Mouse (Mus musculus): ENCODE data around the gene Fam32a. TPM values are rescaled to one million over a fixed set of nuclear protein-coding genes. Genes with fewer than 3 reads are reported as not detected.

Gene Fam32a
- total RNA-seq, 4 experiments from 2014 or later: 57.8 to 69.3 (median 65.2) TPM

GRCm38 (mm10) chr8:72240951-72241350, 21.4 kb downstream of the Fam32a start:
- no peak for DNase-seq

- DNase-seq: no peak
These were observed 22.7 kb downstream of the Fam32a start for GRCm38 (mm10) chr8:72242226-72242625.

GRCm38 (mm10) chr8:72244610-72245009, 25.1 kb downstream of the Fam32a start:
- DNase-seq: no peak

GRCm38 (mm10) chr8:72257171-72257901, 37.8 kb downstream of the Fam32a start:
- DNase-seq: no peak

- no peak for DNase-seq
These were observed 38.3 kb downstream of the Fam32a start for GRCm38 (mm10) chr8:72257902-72258238.

GRCm38 (mm10) chr8:72259862-72260261, 40.3 kb downstream of the Fam32a start:
- DNase-seq: no peak

- DNase-seq: no peak
These were observed 41.1 kb downstream of the Fam32a start for GRCm38 (mm10) chr8:72260585-72260984.

GRCm38 (mm10) chr8:72261019-72261418, 41.5 kb downstream of the Fam32a start:
- DNase-seq: peak; percentile 67

- no peak for DNase-seq
These were observed 41.9 kb downstream of the Fam32a start for GRCm38 (mm10) chr8:72261431-72261830.

- DNase-seq: no peak
These were observed 42.3 kb downstream of the Fam32a start for GRCm38 (mm10) chr8:72261872-72262271.

GRCm38 (mm10) chr8:72262756-72263155, 43.2 kb downstream of the Fam32a start:
- peak; percentile 83 for DNase-seq

- peak; percentile 61 for DNase-seq
These were observed 43.9 kb downstream of the Fam32a start for GRCm38 (mm10) chr8:72263451-72263850.

- DNase-seq: no peak
These were observed 45.8 kb downstream of the Fam32a start for GRCm38 (mm10) chr8:72265342-72265741.

GRCm38 (mm10) chr8:72266671-72267070, 47.1 kb downstream of the Fam32a start:
- DNase-seq: no peak

GRCm38 (mm10) chr8:72267106-72267505, 47.6 kb downstream of the Fam32a start:
- no peak for DNase-seq

GRCm38 (mm10) chr8:72268356-72268755, 48.8 kb downstream of the Fam32a start:
- peak; percentile 79 for DNase-seq

- DNase-seq: no peak
These were observed 51.1 kb downstream of the Fam32a start for GRCm38 (mm10) chr8:72270606-72271005.

- no peak for DNase-seq
These were observed 51.6 kb downstream of the Fam32a start for GRCm38 (mm10) chr8:72271051-72271660.

- no peak for DNase-seq
These were observed 52.2 kb downstream of the Fam32a start for GRCm38 (mm10) chr8:72271691-72272090.

GRCm38 (mm10) chr8:72272361-72272760, 52.8 kb downstream of the Fam32a start:
- DNase-seq: peak; percentile 57

GRCm38 (mm10) chr8:72273111-72273770, 53.7 kb downstream of the Fam32a start:
- DNase-seq: no peak

- no peak for DNase-seq
These were observed 54.3 kb downstream of the Fam32a start for GRCm38 (mm10) chr8:72273807-72274206.

All from adrenal gland, adult 8-10 months (tissue).